19 mouse cellular contexts compared by ENCODE assay signal in the genomic region with DNA sequence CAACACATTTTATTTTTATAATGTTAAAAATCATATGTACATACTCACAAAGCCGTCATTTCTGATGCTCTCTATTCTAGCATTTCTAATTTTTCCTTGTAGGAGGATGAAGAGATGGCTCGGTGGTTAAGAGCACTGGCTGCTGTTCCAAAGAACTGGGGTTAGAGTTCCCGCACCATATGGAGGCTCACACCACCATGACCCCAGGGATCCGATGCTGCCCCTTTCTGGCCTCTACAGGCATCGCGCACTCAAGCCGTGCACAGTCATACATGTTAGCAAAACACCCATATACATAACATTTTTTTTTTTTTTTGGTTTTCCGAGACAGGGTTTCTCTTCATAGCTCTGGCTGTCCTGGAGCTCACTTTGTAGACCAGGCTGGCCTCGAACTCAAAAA. TPM values are rescaled to one million over a fixed set of nuclear protein-coding genes. Genes with fewer than 3 reads are reported as not detected.
DNase-seq lines count a peak whose midpoint lies in the region; ATAC-seq and TF ChIP-seq lines count a peak whose summit lies in the region.
"Had no signal": no experiment of that assay in that cellular context is flagged by ENCODE, and none has a peak within 500 bp of the region (broad histone marks: within the 10 kb centered on the region; RNA-seq: fewer than 3 reads in every experiment).

No protein-coding gene starts in this region.

- no peak overlapping the region for H3K4me2 ChIP-seq in liver, embryonic 11.5 days
- H3K4me2 ChIP-seq in liver, embryonic 12.5 days, result no peak overlapping the region
- H3K4me2 ChIP-seq: embryonic facial prominence, embryonic 13.5 days; forebrain, embryonic 12.5 days; heart, embryonic 11.5 days; hindbrain, embryonic 14.5 days had no signal

- no peak for DNase-seq in gastrocnemius, adult 2 months
- DNase-seq in gastrocnemius, adult 18-20 months (ENCODE audit: low spot score), result no peak
- DNase-seq in liver, embryonic 11.5 days (ENCODE audit: low spot score), result peak; percentile 9
- peak; percentile 24 for DNase-seq in thymus, postnatal 14 days
- no peak for DNase-seq in thymus, postnatal 0 days (ENCODE audit: low spot score)
- peak; percentile 55 to 56 for DNase-seq in B cell, adult 2 months
- no peak for DNase-seq in retina, postnatal 1 day
- DNase-seq: adrenal gland, postnatal 10 days; cerebellum, adult 11-12 months; cerebellum, adult 9-11 months; cerebellum, postnatal 36 days; gastrocnemius, postnatal 25 days had no signal

- 89% methylated on average over 9 of the region's 9 CpGs for WGBS in liver, embryonic 11.5 days
- WGBS in liver, embryonic 12.5 days (ENCODE audit: insufficient replicate concordance), result 78% methylated on average over 9 of the region's 9 CpGs

- no peak overlapping the region for H3K4me3 ChIP-seq in gastrocnemius, adult 2 months
- H3K4me3 ChIP-seq in liver, embryonic 11.5 days (ENCODE audit: low read depth, low read length), result no peak overlapping the region
- no peak overlapping the region for H3K4me3 ChIP-seq in liver, embryonic 12.5 days
- H3K4me3 ChIP-seq: embryonic facial prominence, embryonic 13.5 days; forebrain, embryonic 12.5 days; hindbrain, embryonic 10.5 days had no signal

- no peaks in the 10 kb centered on the region for H3K27me3 ChIP-seq in liver, embryonic 11.5 days (replicated peaks; ENCODE audit: control insufficient read depth, insufficient read depth, low read length)
- H3K27me3 ChIP-seq in liver, embryonic 12.5 days (replicated peaks), result peaks cover 7% of the 10 kb centered on the region; the same call in 1 of the 2 replicates

- intact Hi-C loops in gastrocnemius, adult 2 months (cut with DNase I), result no loop called here

- TF ChIP-seq CTCF in gastrocnemius, adult 2 months (IDR thresholded peaks at IDR 0.05), result 0 out of 2 replicates have a peak, but pooled peaks have one; percentile 1

- H3K36me3 ChIP-seq in liver, embryonic 11.5 days (ENCODE audit: control insufficient read depth, insufficient read depth, low read length), result no peaks in the 10 kb centered on the region
- H3K36me3 ChIP-seq in liver, embryonic 12.5 days, result no peaks in the 10 kb centered on the region
- H3K36me3 ChIP-seq: embryonic facial prominence, embryonic 13.5 days; forebrain, embryonic 12.5 days; hindbrain, embryonic 10.5 days had no signal

- no peak for ATAC-seq in liver, embryonic 11.5 days (replicated peaks; ENCODE audit: low FRiP score)
- no peak for ATAC-seq in liver, embryonic 12.5 days
- ATAC-seq: forebrain, embryonic 16.5 days had no signal

- H3K9me3 ChIP-seq in liver, embryonic 11.5 days (ENCODE audit: control insufficient read depth, low read length), result no peaks in the 10 kb centered on the region
- H3K9me3 ChIP-seq in liver, embryonic 12.5 days (replicated peaks), result no peaks in the 10 kb centered on the region
- H3K9me3 ChIP-seq: embryonic facial prominence, embryonic 13.5 days; forebrain, embryonic 12.5 days; hindbrain, embryonic 10.5 days had no signal

- H3K27ac ChIP-seq in gastrocnemius, adult 2 months, result no peak overlapping the region
- no peak overlapping the region for H3K27ac ChIP-seq in liver, embryonic 11.5 days (ENCODE audit: low read depth, low read length)
- H3K27ac ChIP-seq in liver, embryonic 12.5 days, result no peak overlapping the region
- H3K27ac ChIP-seq: embryonic facial prominence, embryonic 13.5 days; forebrain, embryonic 12.5 days; hindbrain, embryonic 10.5 days; hindbrain, embryonic 14.5 days had no signal

- H3K4me1 ChIP-seq in liver, embryonic 11.5 days (replicated peaks; ENCODE audit: control insufficient read depth, insufficient read depth, low read length), result no peaks in the 10 kb centered on the region
- no peaks in the 10 kb centered on the region; the same call in 1 of the 2 replicates for H3K4me1 ChIP-seq in liver, embryonic 12.5 days
- H3K4me1 ChIP-seq: embryonic facial prominence, embryonic 13.5 days had no signal

- H3K9ac ChIP-seq in liver, embryonic 11.5 days (ENCODE audit: low read depth, low read length), result no peak overlapping the region
- no peak overlapping the region for H3K9ac ChIP-seq in liver, embryonic 12.5 days
- H3K9ac ChIP-seq: embryonic facial prominence, embryonic 13.5 days; forebrain, embryonic 12.5 days; hindbrain, embryonic 14.5 days had no signal

RNA-seq across cellular contexts. Expression of a gene that starts 46.0 kb away (rescaled TPM):
- total RNA-seq in gastrocnemius, adult 2 months (2021), result 10 to 100 TPM; 13.0 to 18.9 TPM
- 10 to 100 TPM; 13.2 to 13.8 TPM for total RNA-seq in gastrocnemius, adult 18-20 months (2021)
- polyA plus RNA-seq in liver, embryonic 11.5 days (2014; fragmentation: Nextera tagmentation; extraction: Ambion mirVana), result 10.0 and 10.4 TPM in 2 replicates
- polyA plus RNA-seq in liver, embryonic 12.5 days (2016; fragmentation: Nextera tagmentation; extraction: Ambion mirVana), result 7.9 and 9.3 TPM in 2 replicates
- 9.9 and 13.0 TPM in 2 replicates for polyA plus RNA-seq in thymus, postnatal 0 days (2015; fragmentation: Nextera tagmentation; extraction: Ambion mirVana)

RNA-seq across cellular contexts. Expression of a gene that starts 51.6 kb away (rescaled TPM):
- total RNA-seq in gastrocnemius, adult 2 months (2021), result under 1 TPM; 0.25 to 0.43 TPM
- under 1 TPM; 0.07 to 0.43 TPM for total RNA-seq in gastrocnemius, adult 18-20 months (2021)
- 5.4 and 5.6 TPM in 2 replicates for polyA plus RNA-seq in liver, embryonic 11.5 days (2014; fragmentation: Nextera tagmentation; extraction: Ambion mirVana)
- 5.5 and 6.0 TPM in 2 replicates for polyA plus RNA-seq in liver, embryonic 12.5 days (2016; fragmentation: Nextera tagmentation; extraction: Ambion mirVana)
- polyA plus RNA-seq in thymus, postnatal 0 days (2015; fragmentation: Nextera tagmentation; extraction: Ambion mirVana), result 3.3 and 3.6 TPM in 2 replicates

Comparison
In these comparisons a context has a peak if more than half of its experiments do, and no peak if none do; other contexts are left out.
1. DNase-seq: peak in liver, embryonic 11.5 days (single experiment), thymus, postnatal 14 days (single experiment) and B cell, adult 2 months (2 of 2); none in gastrocnemius, adult 2 months (single experiment), gastrocnemius, adult 18-20 months (single experiment), thymus, postnatal 0 days (single experiment) and retina, postnatal 1 day (single experiment).